Mouse (Mus musculus) hindbrain, embryonic 16.5 days (tissue): ENCODE data around the gene Hecw2. TPM values are rescaled to one million over a fixed set of nuclear protein-coding genes. Genes with fewer than 3 reads are reported as not detected.

Source experiments
- ATAC-seq: fragments of 200-750 bp; cut with Nextera tagmentation; 2 replicates; pipeline ENCODE4 v1.8.0; 2017; ENCODE audit warnings: moderate TSS enrichment, moderate library complexity
- H3K27ac ChIP-seq: fragments of 300-500 bp; sonication (generic); 2 replicates; pipeline ENCODE4 v1.5.1; 2014; ENCODE audit warnings: low read depth, mild to moderate bottlenecking, control low read depth, low read length, moderate library complexity
- H3K27me3 ChIP-seq: fragments of 300-500 bp; sonication (generic); replicated peaks from 2 replicates; pipeline ENCODE4 v1.6.1; 2014; ENCODE audit warnings: low read length; ENCODE audit not compliant: control insufficient read depth, insufficient read depth
- H3K36me3 ChIP-seq: fragments of 300-500 bp; sonication (generic); 2 replicates; pipeline ENCODE4 v1.6.1; 2014; ENCODE audit warnings: mild to moderate bottlenecking, low read length, moderate library complexity, mixed read lengths; ENCODE audit not compliant: control insufficient read depth, insufficient read depth
- H3K4me1 ChIP-seq: fragments of 300-500 bp; sonication (generic); 2 replicates; pipeline ENCODE4 v1.6.1; 2014; ENCODE audit warnings: low read depth, low read length; ENCODE audit not compliant: control insufficient read depth, insufficient read depth
- H3K4me2 ChIP-seq: fragments of 300-500 bp; sonication (generic); 2 replicates; pipeline ENCODE4 v1.6.1; 2014; ENCODE audit warnings: mild to moderate bottlenecking, low read length, control low read depth, moderate library complexity
- H3K4me3 ChIP-seq: fragments of 300-500 bp; sonication (generic); 2 replicates; pipeline ENCODE4 v1.5.1; 2014; ENCODE audit warnings: mild to moderate bottlenecking, low read length, control low read depth, moderate library complexity
- H3K9ac ChIP-seq: fragments of 300-500 bp; sonication (generic); 2 replicates; pipeline ENCODE4 v1.6.1; 2014; ENCODE audit warnings: low read depth, mild to moderate bottlenecking, control low read depth, low read length, moderate library complexity
- H3K9me3 ChIP-seq: fragments of 300-500 bp; sonication (generic); 2 replicates; pipeline ENCODE4 v1.6.1; 2014; ENCODE audit warnings: mild to moderate bottlenecking, low read length, moderate library complexity; ENCODE audit not compliant: control insufficient read depth
- WGBS: fragments of 180-500 bp; shearing (Covaris S2); extraction: QIAGEN DNeasy Blood & Tissue Kit; methylation state at CpG from one replicate; pipeline ENCODE4 v1.1.7; 2014; 5-methylcytosine and 5-hydroxymethylcytosine counted together
- polyA plus RNA-seq: library from polyadenylated mRNA; unstranded; fragments of >200 nt; fragmentation: Nextera tagmentation; extraction: Ambion mirVana; gene quantifications from 2 replicates; pipeline ENCODE4 v1.2.1, GENCODE M21; 2015

The Hecw2 gene
- polyA plus RNA-seq, 1 experiment from 2014 or later: 8.0 TPM

- H3K36me3 ChIP-seq: no peaks in the 10 kb centered on the region
- no peak overlapping the region for H3K9ac ChIP-seq
- no peak overlapping the region for H3K4me3 ChIP-seq
- no peaks in the 10 kb centered on the region for H3K9me3 ChIP-seq
- 94% methylated on average over 5 of the region's 5 CpGs for WGBS
- no peak overlapping the region for H3K27ac ChIP-seq
- no peak overlapping the region for H3K4me2 ChIP-seq
- no peaks in the 10 kb centered on the region for H3K4me1 ChIP-seq
- H3K27me3 ChIP-seq: no peaks in the 10 kb centered on the region
- ATAC-seq: no peak; the same call in 1 of the 2 replicates
Measured at GRCm38 (mm10) chr1:53894299-53894698, 300.7 kb downstream of the Hecw2 start.

GRCm38 (mm10) chr1:53890380-53890779 lies 304.6 kb downstream of the Hecw2 start:
- WGBS: 52% methylated on average over 3 of the region's 3 CpGs
- H3K9ac ChIP-seq: no peak overlapping the region
- no peak overlapping the region for H3K4me2 ChIP-seq
- no peaks in the 10 kb centered on the region for H3K4me1 ChIP-seq
- ATAC-seq: no peak
- no peaks in the 10 kb centered on the region for H3K27me3 ChIP-seq
- no peaks in the 10 kb centered on the region for H3K9me3 ChIP-seq
- no peaks in the 10 kb centered on the region for H3K36me3 ChIP-seq
- no peak overlapping the region for H3K4me3 ChIP-seq
- no peak overlapping the region for H3K27ac ChIP-seq

DNA sequence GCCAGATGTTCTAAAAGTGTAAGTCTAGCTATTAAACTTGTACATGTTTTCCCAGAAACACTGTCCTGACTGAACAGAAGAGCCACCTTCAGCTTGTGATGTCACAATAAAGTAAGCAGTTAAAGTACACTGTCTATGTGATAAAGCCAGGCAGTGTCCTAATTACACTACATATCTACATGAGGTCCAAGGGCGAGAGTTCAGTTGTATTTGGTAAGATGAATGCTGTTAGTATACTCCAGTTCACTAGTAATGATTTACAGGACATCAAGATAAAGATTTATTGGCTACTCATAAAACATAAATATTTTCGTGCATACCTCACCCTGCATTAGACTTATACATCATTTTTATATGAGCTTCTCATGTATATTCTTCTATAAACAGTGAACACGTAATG lies 305.2 kb downstream of the Hecw2 start:
- Histone ChIP-seq H3K4me1 (no peaks in the 10 kb centered on the region), H3K36me3 (no peaks in the 10 kb centered on the region), H3K9ac (no peak overlapping the region), H3K4me2 (no peak overlapping the region), H3K27me3 (no peaks in the 10 kb centered on the region), H3K27ac (no peak overlapping the region), H3K4me3 (no peak overlapping the region), H3K9me3 (no peaks in the 10 kb centered on the region)
- ATAC-seq: no peak
- 88% methylated on average over 3 of the region's 3 CpGs for WGBS

- H3K36me3 ChIP-seq: no peaks in the 10 kb centered on the region
- WGBS: 86% methylated on average over 2 of the region's 2 CpGs
- ATAC-seq: no peak
- no peak overlapping the region for H3K4me3 ChIP-seq
- H3K9ac ChIP-seq: no peak overlapping the region
- no peaks in the 10 kb centered on the region for H3K9me3 ChIP-seq
- no peaks in the 10 kb centered on the region for H3K4me1 ChIP-seq
- no peaks in the 10 kb centered on the region for H3K27me3 ChIP-seq
- H3K4me2 ChIP-seq: no peak overlapping the region
- H3K27ac ChIP-seq: no peak overlapping the region
Measured at GRCm38 (mm10) chr1:53882480-53882879, 312.5 kb downstream of the Hecw2 start.

- Histone ChIP-seq H3K27me3 (no peaks in the 10 kb centered on the region), H3K4me1 (no peaks in the 10 kb centered on the region), H3K9ac (no peak overlapping the region), H3K4me3 (no peak overlapping the region), H3K36me3 (no peaks in the 10 kb centered on the region), H3K9me3 (no peaks in the 10 kb centered on the region), H3K27ac (no peak overlapping the region), H3K4me2 (no peak overlapping the region)
- ATAC-seq: no peak
- WGBS: 93% methylated on average over 5 of the region's 5 CpGs
Measured at GRCm38 (mm10) chr1:53875919-53876318, 319.0 kb downstream of the Hecw2 start.

GRCm38 (mm10) chr1:53867316-53867715 lies 327.7 kb downstream of the Hecw2 start:
- Histone ChIP-seq H3K9me3 (no peaks in the 10 kb centered on the region), H3K4me1 (no peaks in the 10 kb centered on the region), H3K36me3 (peaks cover 4% of the 10 kb centered on the region; the same call in 1 of the 2 replicates), H3K27ac (no peak overlapping the region), H3K27me3 (no peaks in the 10 kb centered on the region), H3K4me2 (no peak overlapping the region), H3K9ac (no peak overlapping the region), H3K4me3 (no peak overlapping the region)
- 85% methylated on average over 2 of the region's 2 CpGs for WGBS
- ATAC-seq: no peak

DNA sequence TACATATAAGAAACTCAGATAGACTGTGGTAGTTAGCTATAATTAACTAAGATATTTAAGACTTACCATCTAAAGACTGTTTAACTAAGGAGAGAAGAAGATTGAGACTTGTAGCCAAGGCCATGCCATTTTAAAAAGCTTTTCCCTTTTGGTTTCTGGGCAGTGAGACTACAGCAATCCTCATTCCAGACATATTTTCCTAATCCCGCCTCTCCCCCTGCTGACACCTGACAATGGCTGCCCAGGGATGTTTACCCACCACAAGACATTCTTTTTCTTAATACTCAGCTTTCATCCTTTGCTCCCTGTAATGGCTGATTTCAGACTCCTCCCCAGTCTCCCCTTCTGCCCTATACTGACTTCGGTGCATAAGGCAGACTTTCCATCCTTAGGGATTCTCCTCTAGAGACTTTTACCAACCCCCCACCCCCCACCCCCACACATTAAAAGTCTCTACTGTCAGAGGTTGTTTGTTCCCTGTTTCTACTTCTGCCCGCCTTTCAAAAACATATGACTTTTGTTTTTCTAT lies 328.5 kb downstream of the Hecw2 start:
- H3K9me3 ChIP-seq: no peaks in the 10 kb centered on the region
- H3K4me1 ChIP-seq: no peaks in the 10 kb centered on the region
- H3K27me3 ChIP-seq: no peaks in the 10 kb centered on the region
- H3K4me3 ChIP-seq: no peak overlapping the region
- no peak overlapping the region for H3K4me2 ChIP-seq
- ATAC-seq: no peak
- H3K36me3 ChIP-seq: peaks cover 4% of the 10 kb centered on the region; the same call in 1 of the 2 replicates
- H3K27ac ChIP-seq: no peak overlapping the region
- no peak overlapping the region for H3K9ac ChIP-seq
- WGBS: 29% methylated on average over 3 of the region's 3 CpGs

- Histone ChIP-seq H3K9me3 (no peaks in the 10 kb centered on the region), H3K4me1 (no peaks in the 10 kb centered on the region), H3K27me3 (no peaks in the 10 kb centered on the region), H3K4me3 (no peak overlapping the region), H3K4me2 (no peak overlapping the region), H3K27ac (no peak overlapping the region), H3K9ac (no peak overlapping the region), H3K36me3 (peaks cover 4% of the 10 kb centered on the region; the same call in 1 of the 2 replicates)
- ATAC-seq: no peak
- WGBS: 71% methylated on average over 3 of the region's 3 CpGs
Measured at GRCm38 (mm10) chr1:53864046-53864445, 330.9 kb downstream of the Hecw2 start.

GRCm38 (mm10) chr1:53860611-53861010 lies 334.4 kb downstream of the Hecw2 start:
- Histone ChIP-seq H3K4me1 (no peaks in the 10 kb centered on the region), H3K27ac (no peak overlapping the region), H3K9ac (no peak overlapping the region), H3K9me3 (no peaks in the 10 kb centered on the region), H3K4me2 (no peak overlapping the region), H3K27me3 (no peaks in the 10 kb centered on the region), H3K4me3 (no peak overlapping the region), H3K36me3 (no peaks in the 10 kb centered on the region)
- no peak for ATAC-seq
- WGBS: 94% methylated on average over 3 of the region's 3 CpGs

GRCm38 (mm10) chr1:53859175-53859574 lies 335.8 kb downstream of the Hecw2 start:
- ATAC-seq: no peak
- no peak overlapping the region for H3K9ac ChIP-seq

More at GRCm38 (mm10) chr1:53859175-53859574, 335.8 kb downstream of the Hecw2 start:
- Histone ChIP-seq H3K9me3 (no peaks in the 10 kb centered on the region), H3K27me3 (no peaks in the 10 kb centered on the region), H3K4me1 (no peaks in the 10 kb centered on the region), H3K4me3 (no peak overlapping the region), H3K27ac (no peak overlapping the region), H3K36me3 (no peaks in the 10 kb centered on the region), H3K4me2 (no peak overlapping the region)
